15 mouse cellular contexts compared by ENCODE assay signal in genomic region chr13:26217299-26217698, GRCm38 (mm10).
"Had no signal": no experiment of that assay in that cellular context is flagged by ENCODE, and none has a peak within 500 bp of the region (broad histone marks: within the 10 kb centered on the region; RNA-seq: fewer than 3 reads in every experiment).

No protein-coding gene starts in this region.

- ATAC-seq: lung, postnatal 0 days; midbrain, embryonic 13.5 days; midbrain, embryonic 16.5 days had no signal

- H3K4me2 ChIP-seq: liver, embryonic 13.5 days; lung, embryonic 14.5 days; midbrain, embryonic 13.5 days had no signal

- DNase-seq: kidney, adult 9 months; kidney, postnatal 14 days; kidney, postnatal 4 days; layer of hippocampus, postnatal 36 days; liver, embryonic 13.5 days; lung, embryonic 14.5 days; lung, postnatal 36 days; thymus, adult 18-20 months; thymus, postnatal 14 days had no signal

- H3K4me3 ChIP-seq: left cerebral cortex, adult 2 months; liver, embryonic 13.5 days; megakaryocyte, embryonic 14.5 days; midbrain, embryonic 10.5 days; midbrain, embryonic 13.5 days had no signal

- H3K36me3 ChIP-seq: liver, embryonic 13.5 days; midbrain, embryonic 10.5 days; midbrain, embryonic 13.5 days had no signal

- H3K27ac ChIP-seq: left cerebral cortex, adult 2 months; liver, embryonic 13.5 days; midbrain, embryonic 10.5 days; midbrain, embryonic 13.5 days had no signal

- H3K27me3 ChIP-seq: liver, embryonic 13.5 days; megakaryocyte, embryonic 14.5 days; midbrain, embryonic 13.5 days had no signal
